Mouse (Mus musculus): ENCODE measurements around the gene Cntnap5b. TPM values are rescaled to one million over a fixed set of nuclear protein-coding genes. Genes with fewer than 3 reads are reported as not detected.
A peak's percentile ranks its signal among the peaks of the same experiment; 100 is the strongest.
"Not testable (repeated sequence)": the region's sequence is repeated elsewhere in the genome, so short reads cannot be mapped to it uniquely, and the experiment has no call there.

The Cntnap5b gene
- polyA plus RNA-seq, 1 experiment, result 6.6 TPM

- H3K27ac ChIP-seq (ENCODE audit: insufficient read depth, low read length), result no peak overlapping the region
- TF ChIP-seq POLR2A (IDR thresholded peaks at IDR 0.05; ENCODE audit: borderline replicate concordance, insufficient read depth, low read length) (no peak), CTCF (IDR thresholded peaks at IDR 0.05; ENCODE audit: borderline replicate concordance, insufficient read depth, low read depth, low read length) (no peak)
- WGBS, result 18% methylated on average over 2 of the region's 2 CpGs
- no peak overlapping the region for H3K4me3 ChIP-seq (replicated peaks; ENCODE audit: insufficient read depth, low read depth, low read length)
- no peak for DNase-seq
- no peaks in the 10 kb centered on the region for H3K4me1 ChIP-seq (ENCODE audit: control insufficient read depth, insufficient read depth, low read length)
- no peaks in the 10 kb centered on the region for H3K27me3 ChIP-seq (ENCODE audit: control insufficient read depth, insufficient read depth, low read length)
These were observed 186.9 kb downstream of the Cntnap5b start for GRCm38 (mm10) chr1:99959428-99959987.

- H3K4me3 ChIP-seq (replicated peaks; ENCODE audit: insufficient read depth, low read depth, low read length), result no peak overlapping the region
- TF ChIP-seq CTCF (IDR thresholded peaks at IDR 0.05; ENCODE audit: borderline replicate concordance, insufficient read depth, low read depth, low read length), result no peak
- no peak for TF ChIP-seq POLR2A (IDR thresholded peaks at IDR 0.05; ENCODE audit: borderline replicate concordance, insufficient read depth, low read length)
- no peak for DNase-seq
- WGBS, result 52% methylated on average over 2 of the region's 2 CpGs
- H3K4me1 ChIP-seq (ENCODE audit: control insufficient read depth, insufficient read depth, low read length), result no peaks in the 10 kb centered on the region
- no peaks in the 10 kb centered on the region for H3K27me3 ChIP-seq (ENCODE audit: control insufficient read depth, insufficient read depth, low read length)
- H3K27ac ChIP-seq (ENCODE audit: insufficient read depth, low read length), result no peak overlapping the region
These were observed 194.9 kb downstream of the Cntnap5b start for GRCm38 (mm10) chr1:99967300-99968089.

DNA sequence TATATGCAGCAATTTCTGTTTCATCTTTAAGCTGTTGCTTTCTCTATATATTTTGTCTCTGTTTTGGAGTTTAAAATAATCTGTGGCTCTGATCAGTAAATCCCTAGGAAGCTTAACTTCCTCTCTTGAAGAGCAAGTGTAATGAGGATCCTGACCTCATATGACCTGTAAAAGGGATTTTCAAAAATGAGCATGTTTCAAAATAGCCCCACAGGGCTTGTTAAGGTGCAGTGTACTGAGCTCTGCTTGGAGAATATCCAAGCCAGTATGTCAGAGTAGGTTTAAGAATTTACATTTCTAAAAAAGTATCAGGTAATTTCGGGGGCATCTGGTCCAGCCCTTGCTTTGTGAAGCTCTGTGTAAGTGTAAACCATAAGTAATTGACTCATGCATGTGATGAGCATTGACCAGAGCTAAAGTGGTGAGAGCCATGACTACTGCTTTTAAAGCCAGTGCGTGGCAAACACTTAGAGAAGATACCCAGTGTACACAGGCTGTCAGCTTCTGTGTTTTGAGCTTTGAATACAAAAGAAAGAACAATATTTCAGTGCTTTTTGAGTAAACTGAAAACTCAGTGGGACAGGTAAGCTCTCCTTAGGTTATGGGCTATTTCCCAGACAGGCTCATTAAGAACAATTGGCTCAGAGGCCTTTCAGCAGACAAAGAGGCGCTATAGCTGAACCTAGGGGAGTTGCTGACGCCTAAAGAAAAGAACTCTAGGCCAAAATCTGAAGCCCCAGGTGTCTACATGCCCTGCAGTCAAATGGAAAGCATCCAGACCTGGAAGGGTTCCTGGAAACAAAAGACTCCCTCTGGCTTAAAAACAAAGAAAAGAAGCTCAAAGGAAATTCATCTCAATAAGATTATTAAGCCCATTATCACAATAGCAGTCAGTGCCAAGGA lies 197.9 kb downstream of the Cntnap5b start:
- no peak for DNase-seq
- WGBS, result 18% methylated on average over 4 of the region's 4 CpGs
- no peak for TF ChIP-seq POLR2A (IDR thresholded peaks at IDR 0.05; ENCODE audit: borderline replicate concordance, insufficient read depth, low read length)
- TF ChIP-seq CTCF (IDR thresholded peaks at IDR 0.05; ENCODE audit: borderline replicate concordance, insufficient read depth, low read depth, low read length), result no peak

DNA sequence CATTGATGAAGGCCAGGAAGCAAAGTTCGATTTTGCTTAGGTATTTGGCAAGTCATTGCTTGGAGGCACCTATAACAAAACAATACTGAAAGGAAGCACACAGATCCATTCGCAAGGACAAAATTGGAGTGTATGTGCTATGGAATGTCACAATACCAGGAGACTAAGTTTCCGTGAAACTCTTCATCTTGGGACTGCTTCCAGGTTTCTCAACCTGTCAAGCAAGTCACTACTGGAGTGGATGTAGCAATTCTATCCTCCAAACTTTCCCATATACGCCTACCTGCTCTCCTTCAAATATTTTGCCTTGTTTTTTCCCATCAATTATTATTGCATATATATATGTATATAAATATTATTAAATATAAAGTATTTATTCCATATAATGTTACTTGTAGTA lies 228.7 kb downstream of the Cntnap5b start:
- WGBS, result 89% methylated on average over 4 of the region's 4 CpGs
- not testable (repeated sequence) for H3K27me3 ChIP-seq (ENCODE audit: control insufficient read depth, insufficient read depth, low read length); H3K27ac ChIP-seq (ENCODE audit: insufficient read depth, low read length); DNase-seq; H3K4me1 ChIP-seq (ENCODE audit: control insufficient read depth, insufficient read depth, low read length); H3K4me3 ChIP-seq (replicated peaks; ENCODE audit: insufficient read depth, low read depth, low read length)

More for the DNA sequence above, 197.9 kb downstream of the Cntnap5b start:
- Histone ChIP-seq H3K27me3 (ENCODE audit: control insufficient read depth, insufficient read depth, low read length) (no peaks in the 10 kb centered on the region), H3K27ac (ENCODE audit: insufficient read depth, low read length) (no peak overlapping the region), H3K4me1 (ENCODE audit: control insufficient read depth, insufficient read depth, low read length) (no peaks in the 10 kb centered on the region), H3K4me3 (replicated peaks; ENCODE audit: insufficient read depth, low read depth, low read length) (no peak overlapping the region)

- Histone ChIP-seq H3K27me3 (ENCODE audit: control insufficient read depth, insufficient read depth, low read length) (no peaks in the 10 kb centered on the region; the same call in 1 of the 2 replicates), H3K4me3 (replicated peaks; ENCODE audit: insufficient read depth, low read depth, low read length) (no peak overlapping the region), H3K4me1 (ENCODE audit: control insufficient read depth, insufficient read depth, low read length) (no peaks in the 10 kb centered on the region), H3K27ac (ENCODE audit: insufficient read depth, low read length) (no peak overlapping the region)
- peak in 1 of 2 experiments; percentile 1 for DNase-seq
- 9% methylated on average over 5 of the region's 5 CpGs for WGBS
- TF ChIP-seq POLR2A (IDR thresholded peaks at IDR 0.05; ENCODE audit: borderline replicate concordance, insufficient read depth, low read length) (no peak), CTCF (IDR thresholded peaks at IDR 0.05; ENCODE audit: borderline replicate concordance, insufficient read depth, low read depth, low read length) (no peak)
These were observed 233.6 kb downstream of the Cntnap5b start for GRCm38 (mm10) chr1:100006021-100006745.

DNA sequence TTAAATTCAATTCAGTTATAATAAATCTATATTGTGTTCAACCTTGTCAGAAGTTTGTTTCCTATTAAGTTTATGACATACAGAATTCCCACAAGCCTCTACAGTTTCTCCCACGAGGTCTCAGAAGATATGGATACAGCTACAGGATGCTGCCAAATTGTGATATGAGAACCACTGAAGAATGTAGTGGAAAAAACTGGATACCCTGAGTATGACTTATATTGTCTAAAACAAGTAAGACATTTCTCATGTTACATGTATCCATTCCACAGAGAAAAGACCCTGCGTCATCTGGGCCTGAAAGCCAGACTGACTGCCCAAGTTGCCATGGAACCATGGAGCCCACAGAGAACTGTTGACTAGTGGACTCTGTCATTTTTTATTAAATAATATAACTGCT lies 269.2 kb downstream of the Cntnap5b start:
- 71% methylated on average over 2 of the region's 2 CpGs for WGBS
- Histone ChIP-seq H3K4me1 (ENCODE audit: control insufficient read depth, insufficient read depth, low read length) (no peaks in the 10 kb centered on the region), H3K27ac (ENCODE audit: insufficient read depth, low read length) (no peak overlapping the region), H3K27me3 (ENCODE audit: control insufficient read depth, insufficient read depth, low read length) (no peaks in the 10 kb centered on the region), H3K4me3 (replicated peaks; ENCODE audit: insufficient read depth, low read depth, low read length) (no peak overlapping the region)
- TF ChIP-seq CTCF (IDR thresholded peaks at IDR 0.05; ENCODE audit: borderline replicate concordance, insufficient read depth, low read depth, low read length), result no peak
- no peak for TF ChIP-seq POLR2A (IDR thresholded peaks at IDR 0.05; ENCODE audit: borderline replicate concordance, insufficient read depth, low read length)
- DNase-seq, result no peak

GRCm38 (mm10) chr1:100079812-100080211 lies 307.2 kb downstream of the Cntnap5b start:
- H3K4me1 ChIP-seq (ENCODE audit: control insufficient read depth, insufficient read depth, low read length), result no peaks in the 10 kb centered on the region
- no peaks in the 10 kb centered on the region for H3K27me3 ChIP-seq (ENCODE audit: control insufficient read depth, insufficient read depth, low read length)
- WGBS, result 58% methylated on average over 2 of the region's 2 CpGs
- no peak for TF ChIP-seq POLR2A (IDR thresholded peaks at IDR 0.05; ENCODE audit: borderline replicate concordance, insufficient read depth, low read length)
- no peak for TF ChIP-seq CTCF (IDR thresholded peaks at IDR 0.05; ENCODE audit: borderline replicate concordance, insufficient read depth, low read depth, low read length)
- no peak overlapping the region for H3K27ac ChIP-seq (ENCODE audit: insufficient read depth, low read length)
- H3K4me3 ChIP-seq (replicated peaks; ENCODE audit: insufficient read depth, low read depth, low read length), result no peak overlapping the region
- no peak for DNase-seq
